ENCODE assay signal across 26 mouse cellular contexts in the genomic region with DNA sequence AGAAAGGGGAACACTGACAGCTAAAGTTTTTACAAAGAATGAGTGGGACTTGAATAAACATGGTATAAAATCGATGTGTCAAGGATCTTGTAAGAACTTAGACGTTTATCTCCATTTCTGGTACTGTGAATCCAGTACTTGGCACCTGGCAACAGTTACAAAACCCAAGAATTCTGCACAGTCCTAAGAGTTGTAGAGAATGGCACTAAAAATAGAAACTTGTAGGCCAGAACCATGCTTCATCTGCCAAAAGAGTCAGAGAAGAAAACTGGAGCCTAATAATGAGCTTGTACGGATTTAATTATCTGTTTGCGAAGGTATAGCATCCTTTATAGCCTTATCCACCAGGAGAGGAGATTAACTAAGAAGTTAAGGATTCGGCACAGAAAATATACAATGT. TPM values are rescaled to one million over a fixed set of nuclear protein-coding genes. Genes with fewer than 3 reads are reported as not detected.
DNase-seq lines count a peak whose midpoint lies in the region; ATAC-seq and TF ChIP-seq lines count a peak whose summit lies in the region.
"Had no signal": no experiment of that assay in that cellular context is flagged by ENCODE, and none has a peak within 500 bp of the region (broad histone marks: within the 10 kb centered on the region; RNA-seq: fewer than 3 reads in every experiment).

No protein-coding gene starts in this region.

- H3K27ac ChIP-seq in heart, embryonic 16.5 days (ENCODE audit: low read length) = peak overlapping the region; percentile 14
- H3K27ac ChIP-seq in intestine, embryonic 14.5 days (ENCODE audit: low read depth) = no peak overlapping the region
- H3K27ac ChIP-seq in intestine, postnatal 0 days (ENCODE audit: low read depth, low read length) = no peak overlapping the region
- H3K27ac ChIP-seq: embryonic facial prominence, embryonic 12.5 days; embryonic facial prominence, embryonic 15.5 days; hindbrain, embryonic 10.5 days; hindbrain, embryonic 13.5 days had no signal

- peaks cover under 1% of the 10 kb centered on the region; the same call in 1 of the 2 replicates for H3K36me3 ChIP-seq in heart, embryonic 16.5 days (ENCODE audit: control insufficient read depth, insufficient read depth)
- H3K36me3 ChIP-seq in intestine, embryonic 14.5 days (ENCODE audit: control insufficient read depth, insufficient read depth, low read length) = peaks cover 57% of the 10 kb centered on the region
- no peaks in the 10 kb centered on the region for H3K36me3 ChIP-seq in intestine, postnatal 0 days (ENCODE audit: control insufficient read depth, insufficient read depth)
- H3K36me3 ChIP-seq: embryonic facial prominence, embryonic 15.5 days had no signal

- 59% methylated on average over 5 of the region's 5 CpGs for WGBS in heart, embryonic 16.5 days
- WGBS in intestine, embryonic 14.5 days = 84% methylated on average over 5 of the region's 5 CpGs
- 73% methylated on average over 5 of the region's 5 CpGs for WGBS in intestine, postnatal 0 days

- no peak overlapping the region for H3K9ac ChIP-seq in heart, embryonic 16.5 days (ENCODE audit: low read length)
- no peak overlapping the region for H3K9ac ChIP-seq in intestine, embryonic 14.5 days (ENCODE audit: low read length)
- no peak overlapping the region for H3K9ac ChIP-seq in intestine, postnatal 0 days (ENCODE audit: low read depth, low read length)
- H3K9ac ChIP-seq: embryonic facial prominence, embryonic 12.5 days; embryonic facial prominence, embryonic 15.5 days; forebrain, postnatal 0 days; heart, embryonic 12.5 days; hindbrain, embryonic 13.5 days had no signal

- DNase-seq in frontal cortex, postnatal 14 days (ENCODE audit: low spot score in 2 of 2) = no peak
- DNase-seq in heart, postnatal 36 days = no peak
- peak; percentile 31 for DNase-seq in intestine, embryonic 14.5 days (ENCODE audit: low spot score)
- DNase-seq: adrenal gland, postnatal 10 days; adrenal gland, postnatal 36 days; cerebellum, adult 11 months; cerebellum, adult 2 months; cerebellum, adult 9-11 months; cerebellum, postnatal 25 days; forebrain, postnatal 0 days; gastrocnemius, postnatal 10 days; heart, adult 11 months; kidney, adult 2 months had no signal

- no peak for TF ChIP-seq CTCF in intestine, postnatal 0 days (IDR thresholded peaks at IDR 0.05; ENCODE audit: low read depth)

- no peaks in the 10 kb centered on the region for H3K27me3 ChIP-seq in heart, embryonic 16.5 days (ENCODE audit: control insufficient read depth, insufficient read depth, low read length)
- no peaks in the 10 kb centered on the region for H3K27me3 ChIP-seq in intestine, embryonic 14.5 days (replicated peaks; ENCODE audit: control insufficient read depth, insufficient read depth, low read length)
- no peaks in the 10 kb centered on the region for H3K27me3 ChIP-seq in intestine, postnatal 0 days (replicated peaks; ENCODE audit: control insufficient read depth, insufficient read depth, low read length)
- H3K27me3 ChIP-seq: embryonic facial prominence, embryonic 12.5 days; embryonic facial prominence, embryonic 15.5 days; heart, embryonic 12.5 days; hindbrain, embryonic 13.5 days had no signal

- no peak overlapping the region for H3K4me2 ChIP-seq in heart, embryonic 16.5 days (ENCODE audit: low read depth, low read length)
- no peak overlapping the region for H3K4me2 ChIP-seq in intestine, embryonic 14.5 days (ENCODE audit: low read length)
- no peak overlapping the region for H3K4me2 ChIP-seq in intestine, postnatal 0 days (replicated peaks; ENCODE audit: low read depth)
- H3K4me2 ChIP-seq: embryonic facial prominence, embryonic 12.5 days; embryonic facial prominence, embryonic 15.5 days; heart, embryonic 12.5 days; hindbrain, embryonic 13.5 days had no signal

- H3K9me3 ChIP-seq in heart, embryonic 16.5 days (replicated peaks; ENCODE audit: control insufficient read depth, low read length) = no peaks in the 10 kb centered on the region
- no peaks in the 10 kb centered on the region for H3K9me3 ChIP-seq in intestine, embryonic 14.5 days (ENCODE audit: control insufficient read depth, low read length)
- H3K9me3 ChIP-seq in intestine, postnatal 0 days (ENCODE audit: control insufficient read depth) = no peaks in the 10 kb centered on the region
- H3K9me3 ChIP-seq: embryonic facial prominence, embryonic 12.5 days; embryonic facial prominence, embryonic 15.5 days; heart, embryonic 12.5 days; hindbrain, embryonic 10.5 days; hindbrain, embryonic 13.5 days had no signal

- intact Hi-C loops in heart, postnatal 36 days (cut with DNase I) = no loop called here

- 0 out of 2 replicates have a peak, but pooled peaks have one; percentile 8 for ATAC-seq in frontal cortex, adult (ENCODE audit: low TSS enrichment)
- no peak for ATAC-seq in heart, embryonic 16.5 days (replicated peaks; ENCODE audit: extremely low read depth, insufficient read depth, low FRiP score)
- ATAC-seq in intestine, embryonic 14.5 days (replicated peaks; ENCODE audit: low FRiP score, low TSS enrichment, low read depth) = no peak
- no peak for ATAC-seq in intestine, postnatal 0 days
- ATAC-seq: activated CD4-positive, CD25-positive, alpha-beta regulatory T cell, adult 4 months; forebrain, embryonic 14.5 days; forebrain, postnatal 0 days; hindbrain, embryonic 16.5 days; intestine, embryonic 16.5 days had no signal

- no peak overlapping the region for H3K4me3 ChIP-seq in heart, embryonic 16.5 days (ENCODE audit: low read length)
- no peak overlapping the region for H3K4me3 ChIP-seq in intestine, embryonic 14.5 days (ENCODE audit: low read depth, low read length)
- no peak overlapping the region for H3K4me3 ChIP-seq in intestine, postnatal 0 days (ENCODE audit: low read depth, low read length)
- H3K4me3 ChIP-seq: embryonic facial prominence, embryonic 12.5 days; embryonic facial prominence, embryonic 15.5 days; heart, embryonic 12.5 days; hindbrain, embryonic 10.5 days; hindbrain, embryonic 13.5 days had no signal

- peaks cover 28% of the 10 kb centered on the region for H3K4me1 ChIP-seq in heart, embryonic 16.5 days (ENCODE audit: control insufficient read depth, insufficient read depth, low read length)
- H3K4me1 ChIP-seq in intestine, embryonic 14.5 days (replicated peaks; ENCODE audit: control insufficient read depth, insufficient read depth, low read length) = peaks cover 20% of the 10 kb centered on the region
- H3K4me1 ChIP-seq in intestine, postnatal 0 days (replicated peaks; ENCODE audit: control insufficient read depth, insufficient read depth, low read length) = no peaks in the 10 kb centered on the region

RNA-seq across cellular contexts. Expression of gene Meis2, which starts 42.8 kb away (rescaled TPM):
- polyA plus RNA-seq in heart, embryonic 16.5 days (2015; fragmentation: Nextera tagmentation; extraction: Ambion mirVana) = 22.1 and 22.6 TPM in 2 replicates
- 10 to 100 TPM; 20.8 to 27.4 TPM for total RNA-seq in heart, postnatal 36 days (2021)
- polyA plus RNA-seq in intestine, embryonic 14.5 days (2014; fragmentation: Nextera tagmentation; extraction: Ambion mirVana) = 67.3 and 73.2 TPM in 2 replicates
- 13.1 and 14.0 TPM in 2 replicates for polyA plus RNA-seq in intestine, postnatal 0 days (2015; fragmentation: Nextera tagmentation; extraction: Ambion mirVana)
- total RNA-seq: common myeloid progenitor, adult 5-6 weeks had no signal
